Mouse (Mus musculus) neural tube, embryonic 13.5 days (tissue): Measurements from ENCODE around the gene Ccr7. TPM values are rescaled to one million over a fixed set of nuclear protein-coding genes. Genes with fewer than 3 reads are reported as not detected.

Experiments
- ATAC-seq: fragments of 200-750 bp; cut with Nextera tagmentation; 2 replicates; pipeline ENCODE4 v1.8.0; 2017; ENCODE audit warnings: low read depth, mild to moderate bottlenecking, moderate TSS enrichment, moderate library complexity
- H3K27ac ChIP-seq: fragments of 300-500 bp; sonication (generic); replicated peaks from 2 replicates; pipeline ENCODE4 v1.5.1; 2015; ENCODE audit warnings: moderate library complexity, mild to moderate bottlenecking, inconsistent platforms
- H3K27me3 ChIP-seq: fragments of 300-500 bp; sonication (generic); 2 replicates; pipeline ENCODE4 v1.6.1; 2015; ENCODE audit warnings: mild to moderate bottlenecking, inconsistent platforms
- H3K36me3 ChIP-seq: fragments of 300-500 bp; sonication (generic); 2 replicates; pipeline ENCODE4 v1.6.1; 2015; ENCODE audit warnings: mild to moderate bottlenecking, inconsistent platforms
- H3K4me1 ChIP-seq: fragments of 300-500 bp; sonication (generic); replicated peaks from 2 replicates; pipeline ENCODE4 v1.6.1; 2015; ENCODE audit warnings: inconsistent platforms
- H3K4me2 ChIP-seq: fragments of 300-500 bp; sonication (generic); 2 replicates; pipeline ENCODE4 v1.6.1; 2015; ENCODE audit warnings: inconsistent platforms, mild to moderate bottlenecking, moderate library complexity
- H3K4me3 ChIP-seq: fragments of 300-500 bp; sonication (generic); 2 replicates; pipeline ENCODE4 v1.5.1; 2015; ENCODE audit warnings: mild to moderate bottlenecking, inconsistent platforms
- H3K9ac ChIP-seq: fragments of 300-500 bp; sonication (generic); 2 replicates; pipeline ENCODE4 v1.6.1; 2015; ENCODE audit warnings: moderate library complexity, mild to moderate bottlenecking, inconsistent platforms
- H3K9me3 ChIP-seq: fragments of 300-500 bp; sonication (generic); 2 replicates; pipeline ENCODE4 v1.6.1; 2016; ENCODE audit warnings: inconsistent platforms
- WGBS: fragments of 180-500 bp; shearing (Covaris S2); methylation state at CpG from one replicate; pipeline ENCODE4 v1.1.7; 2015; 5-methylcytosine and 5-hydroxymethylcytosine counted together
- polyA plus RNA-seq: library from polyadenylated mRNA; unstranded; fragments of >200 nt; fragmentation: Nextera tagmentation; extraction: Ambion mirVana; gene quantifications from 2 replicates; pipeline ENCODE4 v1.2.1, GENCODE M21; 2015

The Ccr7 gene
- polyA plus RNA-seq, result not detected in 2 replicates

DNA sequence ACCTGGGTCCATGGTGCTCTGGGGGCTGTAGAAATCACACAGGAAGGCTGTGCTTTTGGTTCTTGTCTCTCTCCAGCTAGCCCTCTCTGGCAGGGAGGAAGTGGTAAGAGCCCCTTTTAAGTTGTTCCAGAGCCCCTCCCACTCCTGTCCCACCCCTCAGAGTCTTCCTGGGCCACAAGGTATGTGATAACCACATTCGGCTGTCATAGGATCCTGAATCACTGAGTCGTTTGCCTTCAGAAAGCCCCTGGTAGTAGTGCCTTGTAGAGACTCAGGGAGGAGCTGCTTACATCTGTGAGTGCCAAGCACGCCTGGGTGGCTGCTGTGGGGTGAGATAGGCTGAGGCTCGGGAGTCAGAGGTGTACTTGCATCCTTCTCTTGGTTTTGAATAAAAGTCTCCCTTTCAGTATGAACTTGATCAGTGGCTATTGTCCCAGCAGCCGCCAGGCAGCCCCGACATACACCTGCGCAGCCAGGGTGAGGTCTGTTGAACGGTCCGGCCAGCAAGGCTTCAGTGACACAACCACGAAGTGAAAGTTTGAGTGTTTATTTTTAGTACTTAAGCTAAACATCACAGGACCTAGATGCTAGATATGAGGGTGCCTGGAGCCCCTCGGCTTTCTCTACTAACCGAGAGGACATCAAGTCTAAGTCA is at the start of gene Ccr7:
Ccr7 (minus strand) TSS at position 91 of the 655 bp plus-strand sequence.
- no peak within 1 kb of the TSS for H3K27ac ChIP-seq
- 70% methylated on average over 12 of the region's 12 CpGs for WGBS

DNA sequence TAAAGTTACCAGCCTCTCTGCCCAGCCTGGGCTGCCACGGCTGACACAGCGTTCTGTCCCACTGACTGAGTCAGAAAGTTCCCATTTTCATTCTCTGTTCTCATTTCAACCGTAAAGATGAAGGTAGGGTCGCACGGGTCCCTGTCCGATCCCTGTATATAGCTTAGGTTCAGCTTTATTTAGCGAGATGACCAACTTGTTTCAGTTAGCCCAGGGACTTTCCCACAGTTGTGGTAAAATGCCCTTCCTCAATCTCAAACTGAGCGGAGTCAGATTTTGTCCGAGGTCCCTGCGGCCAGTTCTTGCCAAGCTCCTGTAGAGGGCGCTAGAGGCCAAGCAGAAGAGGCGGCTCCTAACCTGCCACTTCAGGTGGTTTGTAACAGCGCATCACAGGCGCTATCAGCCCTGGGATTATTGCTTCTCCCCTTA is 34.3 kb upstream of the Ccr7 start:
- Histone ChIP-seq H3K9ac (no peak overlapping the region), H3K4me3 (no peak overlapping the region), H3K27ac (no peak overlapping the region), H3K4me1 (no peaks in the 10 kb centered on the region), H3K36me3 (no peaks in the 10 kb centered on the region), H3K9me3 (no peaks in the 10 kb centered on the region), H3K27me3 (peaks cover 7% of the 10 kb centered on the region; the same call in 1 of the 2 replicates), H3K4me2 (no peak overlapping the region)
- WGBS, result 24% methylated on average over 14 of the region's 14 CpGs
- no peak for ATAC-seq

More for the DNA sequence above, at the start of gene Ccr7:
- ATAC-seq, result no peak
- Histone ChIP-seq H3K9ac (no peak within 1 kb of the TSS), H3K4me3 (no peak within 1 kb of the TSS), H3K4me1 (no peaks in the 10 kb centered on the region), H3K9me3 (no peaks in the 10 kb centered on the region), H3K27me3 (no peaks in the 10 kb centered on the region), H3K4me2 (no peak within 1 kb of the TSS), H3K36me3 (no peaks in the 10 kb centered on the region)

DNA sequence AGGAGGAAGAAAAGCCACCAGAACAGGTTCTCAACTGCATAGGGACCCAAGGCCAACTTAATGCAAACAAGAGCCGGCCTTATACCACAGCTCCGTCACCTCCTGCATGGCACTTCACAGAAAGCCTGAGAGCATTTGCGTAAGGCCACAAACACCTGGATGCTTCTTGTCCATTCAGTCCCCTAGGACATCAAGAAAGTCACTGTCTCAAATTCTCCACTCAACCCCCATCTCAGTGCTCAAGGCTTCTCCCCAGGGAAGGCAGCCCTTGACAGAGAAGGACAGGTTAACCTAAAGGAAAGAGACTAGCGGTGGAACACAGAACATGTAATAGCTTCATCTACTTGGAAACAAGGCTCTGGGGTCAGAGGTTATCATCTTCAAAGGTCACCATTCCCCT is 32.5 kb upstream of the Ccr7 start:
- 99% methylated on average over 4 of the region's 4 CpGs for WGBS
- H3K36me3 ChIP-seq, result no peaks in the 10 kb centered on the region
- H3K4me2 ChIP-seq, result no peak overlapping the region
- ATAC-seq, result no peak
- no peak overlapping the region for H3K27ac ChIP-seq
- H3K4me1 ChIP-seq, result peaks cover 5% of the 10 kb centered on the region; the same call in 1 of the 2 replicates
- peaks cover 7% of the 10 kb centered on the region; the same call in 1 of the 2 replicates for H3K27me3 ChIP-seq
- H3K4me3 ChIP-seq, result no peak overlapping the region
- no peak overlapping the region for H3K9ac ChIP-seq
- H3K9me3 ChIP-seq, result no peaks in the 10 kb centered on the region

GRCm38 (mm10) chr11:99186836-99187235 is 32.0 kb upstream of the Ccr7 start:
- WGBS, result 67% methylated on average over 2 of the region's 2 CpGs
- H3K9ac ChIP-seq, result no peak overlapping the region
- no peaks in the 10 kb centered on the region for H3K9me3 ChIP-seq
- H3K4me3 ChIP-seq, result no peak overlapping the region
- H3K4me1 ChIP-seq, result peaks cover 9% of the 10 kb centered on the region; the same call in 1 of the 2 replicates
- no peaks in the 10 kb centered on the region for H3K36me3 ChIP-seq
- H3K4me2 ChIP-seq, result no peak overlapping the region
- no peak overlapping the region for H3K27ac ChIP-seq
- no peak for ATAC-seq
- peaks cover 7% of the 10 kb centered on the region; the same call in 1 of the 2 replicates for H3K27me3 ChIP-seq

GRCm38 (mm10) chr11:99182575-99182974 is 27.7 kb upstream of the Ccr7 start:
- no peak overlapping the region for H3K4me2 ChIP-seq
- H3K9me3 ChIP-seq, result no peaks in the 10 kb centered on the region
- 38% methylated on average over 11 of the region's 11 CpGs for WGBS
- H3K4me3 ChIP-seq, result no peak overlapping the region
- no peak overlapping the region for H3K27ac ChIP-seq
- no peaks in the 10 kb centered on the region; the same call in 1 of the 2 replicates for H3K27me3 ChIP-seq
- H3K9ac ChIP-seq, result no peak overlapping the region
- ATAC-seq, result no peak
- peaks cover 9% of the 10 kb centered on the region; the same call in 1 of the 2 replicates for H3K4me1 ChIP-seq
- H3K36me3 ChIP-seq, result no peaks in the 10 kb centered on the region

DNA sequence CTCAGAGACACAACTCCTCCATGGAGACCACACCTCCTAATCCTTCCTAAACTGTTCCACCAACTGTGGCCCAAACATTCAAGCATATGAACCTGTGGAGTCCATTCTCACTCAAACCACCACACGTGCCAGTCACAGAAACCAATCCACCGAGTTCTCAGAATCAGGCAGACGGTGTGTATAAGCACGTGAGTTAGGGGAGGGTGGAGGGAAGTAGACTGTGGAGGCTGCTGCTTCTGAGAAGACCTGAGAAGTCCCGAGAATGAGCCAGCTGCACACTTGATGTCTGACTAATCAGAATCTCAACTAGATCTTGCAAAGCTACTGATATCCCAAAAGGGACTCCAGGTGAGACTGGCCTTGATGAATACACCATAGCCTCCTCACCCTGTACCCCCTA is 25.2 kb upstream of the Ccr7 start:
- Histone ChIP-seq H3K36me3 (no peaks in the 10 kb centered on the region), H3K9ac (no peak overlapping the region), H3K27ac (no peak overlapping the region), H3K4me2 (no peak overlapping the region), H3K27me3 (no peaks in the 10 kb centered on the region), H3K4me1 (peaks cover 9% of the 10 kb centered on the region; the same call in 1 of the 2 replicates), H3K4me3 (no peak overlapping the region), H3K9me3 (no peaks in the 10 kb centered on the region)
- WGBS, result 91% methylated on average over 5 of the region's 5 CpGs
- no peak for ATAC-seq

- Histone ChIP-seq H3K4me3 (no peak overlapping the region), H3K9ac (no peak overlapping the region), H3K27me3 (no peaks in the 10 kb centered on the region), H3K4me1 (peaks cover 9% of the 10 kb centered on the region; the same call in 1 of the 2 replicates), H3K4me2 (no peak overlapping the region), H3K36me3 (no peaks in the 10 kb centered on the region), H3K9me3 (no peaks in the 10 kb centered on the region), H3K27ac (no peak overlapping the region)
- 54% methylated on average over 2 of the region's 3 CpGs for WGBS
- no peak for ATAC-seq
Observed at GRCm38 (mm10) chr11:99177925-99178198, 23.0 kb upstream of the Ccr7 start.

DNA sequence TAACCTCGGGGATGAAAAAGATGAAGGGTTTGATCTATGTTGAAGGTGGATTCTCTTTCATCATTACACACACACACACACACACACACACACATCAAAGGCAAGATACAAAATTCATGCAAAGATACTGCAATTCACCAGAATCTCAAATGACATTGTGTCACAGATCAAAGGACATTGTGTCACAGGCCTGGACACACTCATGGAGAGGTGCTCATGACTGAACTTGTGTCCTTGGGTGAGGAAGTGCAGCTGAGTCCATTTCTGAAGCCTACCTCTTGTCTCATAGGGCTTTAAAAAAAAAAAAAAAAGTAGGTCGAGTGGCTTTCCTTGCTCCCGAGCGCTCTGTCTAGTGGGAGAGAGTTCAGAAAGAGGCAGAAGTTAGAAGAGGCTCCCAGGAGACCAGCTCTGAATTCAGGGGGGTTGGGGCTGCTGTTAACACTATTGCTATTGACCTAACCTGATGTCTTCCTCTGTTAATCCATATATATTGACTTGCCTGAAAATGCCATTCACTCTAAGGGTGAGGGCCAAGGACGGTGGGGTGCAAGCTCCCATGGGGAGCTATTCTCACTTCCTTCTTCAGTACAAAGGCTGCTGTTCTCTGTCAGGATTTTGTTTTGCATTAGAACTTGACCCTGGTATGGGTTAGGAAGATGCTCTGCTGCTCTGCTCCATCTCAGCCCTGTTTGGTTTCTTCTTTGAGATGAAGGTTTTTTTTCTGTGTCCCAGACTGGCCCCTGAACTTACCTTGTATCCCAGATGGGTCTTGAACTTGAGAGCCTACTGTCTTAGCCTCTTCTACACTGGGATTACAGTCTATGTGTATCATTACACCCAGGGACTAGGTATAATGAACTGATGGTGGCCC is 22.4 kb upstream of the Ccr7 start:
- Histone ChIP-seq H3K4me3 (no peak overlapping the region), H3K9me3 (no peaks in the 10 kb centered on the region), H3K9ac (no peak overlapping the region), H3K27ac (no peak overlapping the region), H3K36me3 (no peaks in the 10 kb centered on the region), H3K27me3 (no peaks in the 10 kb centered on the region), H3K4me2 (no peak overlapping the region), H3K4me1 (peaks cover 3% of the 10 kb centered on the region; the same call in 1 of the 2 replicates)
- 65% methylated on average over 5 of the region's 5 CpGs for WGBS
- no peak for ATAC-seq

DNA sequence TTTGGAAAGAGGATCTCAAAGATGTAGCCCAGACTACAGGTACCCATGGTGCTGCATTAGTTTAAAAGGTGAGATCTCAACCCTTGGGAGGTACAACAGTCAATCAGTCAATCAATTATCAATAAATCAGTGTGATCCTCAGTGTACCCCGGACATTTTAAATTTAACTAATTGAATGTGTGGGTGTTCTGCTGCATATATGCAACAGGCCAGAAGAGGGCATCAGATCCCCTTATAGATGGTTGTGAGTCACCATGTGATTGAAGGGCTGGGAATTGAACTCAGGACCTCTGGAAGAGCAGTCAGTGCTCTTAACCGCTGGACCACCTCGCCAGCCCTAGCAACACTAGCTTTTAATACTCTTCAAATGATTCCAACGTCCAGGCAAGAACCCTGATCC is 17.1 kb upstream of the Ccr7 start:
- no peaks in the 10 kb centered on the region for H3K4me1 ChIP-seq
- no peak overlapping the region for H3K4me2 ChIP-seq
- H3K9ac ChIP-seq, result no peak overlapping the region
- 75% methylated on average over 4 of the region's 4 CpGs for WGBS
- no peaks in the 10 kb centered on the region for H3K36me3 ChIP-seq
- no peaks in the 10 kb centered on the region for H3K9me3 ChIP-seq
- no peaks in the 10 kb centered on the region for H3K27me3 ChIP-seq
- no peak for ATAC-seq
- H3K4me3 ChIP-seq, result no peak overlapping the region
- H3K27ac ChIP-seq, result no peak overlapping the region

GRCm38 (mm10) chr11:99171442-99171841 is 16.6 kb upstream of the Ccr7 start:
- no peaks in the 10 kb centered on the region for H3K4me1 ChIP-seq
- H3K4me3 ChIP-seq, result no peak overlapping the region
- ATAC-seq, result no peak
- H3K27ac ChIP-seq, result no peak overlapping the region
- H3K27me3 ChIP-seq, result no peaks in the 10 kb centered on the region
- no peaks in the 10 kb centered on the region for H3K36me3 ChIP-seq
- no peaks in the 10 kb centered on the region for H3K9me3 ChIP-seq
- no peak overlapping the region for H3K9ac ChIP-seq
- 72% methylated on average over 2 of the region's 2 CpGs for WGBS
- no peak overlapping the region for H3K4me2 ChIP-seq

DNA sequence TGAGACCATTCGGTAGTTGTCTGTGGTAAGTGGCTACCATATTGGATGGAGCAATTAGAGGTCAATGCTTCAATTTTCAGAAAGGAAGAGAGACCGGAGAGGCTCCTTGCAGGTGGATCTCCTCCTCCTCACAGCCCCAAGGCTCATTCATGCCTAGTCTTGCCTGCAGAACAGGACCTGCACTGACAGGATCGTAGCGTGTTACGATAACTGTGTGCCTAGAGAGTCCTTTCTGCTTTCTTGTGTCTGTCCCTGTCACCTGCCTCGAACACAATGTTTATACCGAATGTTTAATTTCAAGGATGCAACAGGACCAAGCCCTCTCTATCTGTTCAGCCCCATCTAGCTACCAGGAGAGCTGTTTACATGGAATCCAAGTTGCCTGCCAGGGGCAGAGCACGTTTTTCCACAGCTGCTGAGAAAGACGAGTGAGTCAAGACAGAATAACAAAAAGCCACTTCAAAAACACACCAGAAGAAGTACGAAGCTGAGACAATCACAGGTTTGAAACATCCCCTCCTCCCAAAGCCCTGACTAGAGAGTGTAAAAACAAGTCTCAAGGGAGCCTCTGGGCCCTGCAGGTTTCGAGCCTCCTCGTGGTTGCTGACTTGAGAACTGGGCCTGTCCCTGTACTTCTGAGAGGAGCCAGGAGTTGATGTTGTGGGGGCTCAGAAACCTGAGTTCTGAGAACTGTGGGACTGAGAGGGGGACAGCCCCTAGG is 15.8 kb upstream of the Ccr7 start:
- Histone ChIP-seq H3K36me3 (no peaks in the 10 kb centered on the region), H3K4me2 (no peak overlapping the region), H3K4me1 (no peaks in the 10 kb centered on the region), H3K27me3 (no peaks in the 10 kb centered on the region), H3K9me3 (no peaks in the 10 kb centered on the region), H3K9ac (no peak overlapping the region), H3K27ac (no peak overlapping the region), H3K4me3 (no peak overlapping the region)
- no peak for ATAC-seq
- 74% methylated on average over 12 of the region's 12 CpGs for WGBS

DNA sequence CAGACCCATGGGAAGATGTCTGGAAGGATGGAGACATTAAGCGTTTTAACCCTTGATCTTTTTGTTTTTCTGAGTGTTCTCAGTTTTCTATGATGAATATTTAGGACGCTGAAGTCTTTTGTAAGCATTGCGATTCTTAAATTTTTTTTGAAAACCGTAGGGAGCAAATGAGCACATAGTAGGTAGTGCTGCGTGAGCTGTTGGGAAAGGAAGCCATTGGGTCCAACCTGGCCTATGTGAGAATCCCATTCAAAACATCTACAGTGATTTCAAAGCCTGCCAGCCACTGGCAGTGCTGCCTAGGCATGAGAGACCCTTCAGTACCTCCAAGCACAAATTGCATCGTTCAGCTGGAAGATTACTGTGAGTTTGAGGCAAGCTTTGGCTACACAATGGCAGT is 15.1 kb upstream of the Ccr7 start:
- Histone ChIP-seq H3K27ac (no peak overlapping the region), H3K9me3 (no peaks in the 10 kb centered on the region), H3K9ac (no peak overlapping the region), H3K4me1 (no peaks in the 10 kb centered on the region), H3K36me3 (no peaks in the 10 kb centered on the region), H3K4me3 (no peak overlapping the region), H3K27me3 (no peaks in the 10 kb centered on the region), H3K4me2 (no peak overlapping the region)
- 97% methylated on average over 6 of the region's 6 CpGs for WGBS
- ATAC-seq, result no peak
